Mouse (Mus musculus): Measurements from ENCODE around the gene Sik1.

DNA sequence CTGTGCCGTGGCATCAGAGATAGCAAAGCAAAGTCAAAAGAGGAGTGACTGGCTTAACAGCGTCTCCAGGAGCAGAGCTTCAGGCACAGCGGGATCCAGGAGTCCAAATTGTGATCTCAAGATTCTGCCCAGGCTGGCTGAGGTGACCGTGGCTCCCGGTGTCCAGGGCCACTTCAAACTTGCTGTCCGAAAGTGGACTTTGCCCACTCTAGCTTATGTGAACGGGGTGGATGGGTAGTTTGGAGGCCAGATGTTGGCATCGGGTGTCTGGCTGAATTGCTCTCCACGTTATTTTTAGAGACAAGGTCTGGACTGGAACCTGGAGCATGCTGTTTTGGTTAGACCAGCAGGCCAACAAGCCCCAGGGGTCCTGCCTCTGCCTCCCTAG lies 23.0 kb downstream of the Sik1 start:
- no peak for TF ChIP-seq CTCF (conservative IDR thresholded peaks at IDR 0.05; ENCODE audit: insufficient read depth, insufficient read length, low read depth, low read length)
- TF ChIP-seq POLR2A (IDR thresholded peaks at IDR 0.05; ENCODE audit: low read depth, low read length) = no peak
